Mouse (Mus musculus) stomach, postnatal 0 days (tissue): ENCODE measurements at regions not wholly inside any gene's neighbourhood (a gene's known extent, or its start where the extent isn't known, plus 50 kb on each side); places are given as distances from the start of the nearest gene placed in this dataset.

Source experiments
- ATAC-seq: fragments of 200-750 bp; cut with Nextera tagmentation; 2 replicates; pipeline ENCODE4 v1.8.0; 2017; ENCODE audit not compliant: low FRiP score, low TSS enrichment
- DNase-seq: peaks from one replicate; pipeline ENCODE4 v3.0.0-alpha.2; 2016; ENCODE audit warnings: low spot score
- H3K27ac ChIP-seq: fragments of 300-500 bp; sonication (generic); replicated peaks from 2 replicates; pipeline ENCODE4 v1.5.1; 2014; ENCODE audit warnings: mild to moderate bottlenecking, control low read depth
- H3K27me3 ChIP-seq: fragments of 300-500 bp; sonication (generic); 2 replicates; pipeline ENCODE4 v1.6.1; 2014; ENCODE audit warnings: low read length; ENCODE audit not compliant: control insufficient read depth, insufficient read depth
- H3K36me3 ChIP-seq: fragments of 300-500 bp; sonication (generic); 2 replicates; pipeline ENCODE4 v1.6.1; 2014; ENCODE audit warnings: low read length, mixed read lengths; ENCODE audit not compliant: control insufficient read depth, insufficient read depth
- H3K4me1 ChIP-seq: fragments of 300-500 bp; sonication (generic); replicated peaks from 2 replicates; pipeline ENCODE4 v1.6.1; 2014; ENCODE audit warnings: antibody characterized with exemption; ENCODE audit not compliant: control insufficient read depth, insufficient read depth
- H3K4me2 ChIP-seq: fragments of 300-500 bp; sonication (generic); replicated peaks from 2 replicates; pipeline ENCODE4 v1.6.1; 2014; ENCODE audit warnings: low read depth, mild to moderate bottlenecking, control low read depth, moderate library complexity
- H3K4me3 ChIP-seq: fragments of 300-500 bp; sonication (generic); 2 replicates; pipeline ENCODE4 v1.5.1; 2014; ENCODE audit warnings: low read depth, low read length, control low read depth
- H3K9ac ChIP-seq: fragments of 300-500 bp; sonication (generic); 2 replicates; pipeline ENCODE4 v1.6.1; 2014; ENCODE audit warnings: mild to moderate bottlenecking, low read length, control low read depth, mixed read lengths
- H3K9me3 ChIP-seq: fragments of 300-500 bp; sonication (generic); 2 replicates; pipeline ENCODE4 v1.6.1; 2016; ENCODE audit warnings: low read length; ENCODE audit not compliant: control insufficient read depth
- CTCF ChIP-seq: IDR thresholded peaks from 2 replicates; pipeline ENCODE4 v1.5.1; 2016; ENCODE audit warnings: antibody characterized with exemption, low read depth, mild to moderate bottlenecking, moderate library complexity
- EP300 ChIP-seq: optimal IDR thresholded peaks from 2 replicates; pipeline ENCODE3; 2016; ENCODE audit warnings: antibody characterized with exemption
- WGBS: fragments of 180-500 bp; shearing (Covaris S2); extraction: QIAGEN DNeasy Blood & Tissue Kit; methylation state at CpG from one replicate; pipeline ENCODE4 v1.1.7; 2014; 5-methylcytosine and 5-hydroxymethylcytosine counted together

- no peaks in the 10 kb centered on the region for H3K9me3 ChIP-seq
- H3K4me1 ChIP-seq: no peaks in the 10 kb centered on the region
- ATAC-seq (no peak), DNase-seq (no peak)
- 36% methylated on average over 2 of the region's 2 CpGs for WGBS
- no peak overlapping the region for H3K27ac ChIP-seq
- H3K36me3 ChIP-seq: no peaks in the 10 kb centered on the region
- no peaks in the 10 kb centered on the region for H3K27me3 ChIP-seq
- TF ChIP-seq CTCF: no peak
- no peak for TF ChIP-seq EP300
- H3K9ac ChIP-seq: no peak overlapping the region
- H3K4me2 ChIP-seq: no peak overlapping the region
- H3K4me3 ChIP-seq: no peak overlapping the region
Observed at GRCm38 (mm10) chr6:11404101-11404500, 503.2 kb downstream of the Ndufa4 start.

- DNase-seq: no peak
- ATAC-seq: no peak
- TF ChIP-seq CTCF (no peak), EP300 (no peak)
- Histone ChIP-seq H3K36me3 (no peaks in the 10 kb centered on the region), H3K27ac (no peak overlapping the region), H3K9ac (no peak overlapping the region), H3K4me3 (no peak overlapping the region), H3K4me2 (no peak overlapping the region), H3K9me3 (no peaks in the 10 kb centered on the region), H3K27me3 (no peaks in the 10 kb centered on the region), H3K4me1 (no peaks in the 10 kb centered on the region)
- 89% methylated on average over 1 of the region's 1 CpGs for WGBS
Observed at GRCm38 (mm10) chr6:11359088-11359487, 548.2 kb downstream of the Ndufa4 start.

GRCm38 (mm10) chr6:11353599-11353998 is 553.7 kb downstream of the Ndufa4 start:
- DNase-seq: no peak
- Histone ChIP-seq H3K9ac (no peak overlapping the region), H3K4me3 (no peak overlapping the region), H3K27me3 (no peaks in the 10 kb centered on the region), H3K9me3 (no peaks in the 10 kb centered on the region), H3K4me1 (no peaks in the 10 kb centered on the region), H3K36me3 (no peaks in the 10 kb centered on the region), H3K27ac (no peak overlapping the region), H3K4me2 (no peak overlapping the region)
- no peak for ATAC-seq
- TF ChIP-seq EP300: no peak
- TF ChIP-seq CTCF: no peak
- WGBS: 50% methylated on average over 3 of the region's 3 CpGs

- WGBS: 79% methylated on average over 2 of the region's 2 CpGs
Observed at GRCm38 (mm10) chr6:11334137-11334536, 573.2 kb downstream of the Ndufa4 start.

GRCm38 (mm10) chr6:11313744-11314143 is 593.6 kb downstream of the Ndufa4 start:
- Histone ChIP-seq H3K9ac (no peak overlapping the region), H3K4me2 (no peak overlapping the region), H3K36me3 (no peaks in the 10 kb centered on the region), H3K4me1 (no peaks in the 10 kb centered on the region), H3K9me3 (no peaks in the 10 kb centered on the region), H3K4me3 (no peak overlapping the region), H3K27me3 (no peaks in the 10 kb centered on the region), H3K27ac (no peak overlapping the region)
- TF ChIP-seq EP300 (no peak), CTCF (no peak)
- DNase-seq (no peak), ATAC-seq (no peak)
- 69% methylated on average over 3 of the region's 3 CpGs for WGBS

More at GRCm38 (mm10) chr6:11334137-11334536, 573.2 kb downstream of the Ndufa4 start:
- Histone ChIP-seq H3K36me3 (no peaks in the 10 kb centered on the region), H3K4me2 (no peak overlapping the region), H3K4me1 (no peaks in the 10 kb centered on the region), H3K9me3 (no peaks in the 10 kb centered on the region), H3K4me3 (no peak overlapping the region), H3K27ac (no peak overlapping the region), H3K27me3 (no peaks in the 10 kb centered on the region), H3K9ac (no peak overlapping the region)
- TF ChIP-seq CTCF (no peak), EP300 (no peak)
- DNase-seq: no peak
- no peak for ATAC-seq

- no peak overlapping the region for H3K27ac ChIP-seq
- H3K27me3 ChIP-seq: no peaks in the 10 kb centered on the region
- no peak for DNase-seq
- no peak for ATAC-seq
- H3K9ac ChIP-seq: no peak overlapping the region
- 75% methylated on average over 2 of the region's 2 CpGs for WGBS
- no peaks in the 10 kb centered on the region for H3K36me3 ChIP-seq
- no peaks in the 10 kb centered on the region for H3K9me3 ChIP-seq
- H3K4me2 ChIP-seq: no peak overlapping the region
- no peak for TF ChIP-seq EP300
- TF ChIP-seq CTCF: no peak
- no peak overlapping the region for H3K4me3 ChIP-seq
- H3K4me1 ChIP-seq: no peaks in the 10 kb centered on the region
Observed at GRCm38 (mm10) chr6:11305979-11306534, 601.2 kb downstream of the Ndufa4 start.
